Mouse (Mus musculus): ENCODE results near the gene Fars2.

Gene Fars2

DNA sequence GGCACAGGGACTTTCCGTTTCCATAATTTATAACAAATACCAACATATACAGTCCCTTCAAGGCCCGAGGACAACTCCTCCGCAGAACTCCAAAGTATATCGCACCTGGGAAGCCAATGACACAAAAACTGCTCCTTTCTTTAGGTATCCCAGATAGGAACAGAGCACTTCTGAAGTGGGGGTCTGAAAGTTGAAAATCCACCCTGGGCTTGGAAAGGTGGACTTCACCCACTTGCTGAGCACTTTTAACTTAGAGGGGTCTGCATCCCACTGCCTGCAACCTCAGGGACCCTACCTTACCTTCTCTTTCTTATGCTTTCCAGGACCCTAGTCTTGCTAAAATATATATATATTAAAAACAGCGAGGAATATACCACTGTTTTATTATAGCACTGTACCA is 611.3 kb downstream of the Fars2 start:
- in situ Hi-C loops (cut with MboI; ENCODE audit: low pct_unique_long_range_greater_than_20kb in 1 of 2, low sequenced_read_pairs in 2 of 2, unreplicated experiment in 1 of 2): loop anchor here in 1 of 2 experiments (25.0 kb wide), 1 partner anchor 1084 kb away; no protein-coding TSS in a partner anchor

DNA sequence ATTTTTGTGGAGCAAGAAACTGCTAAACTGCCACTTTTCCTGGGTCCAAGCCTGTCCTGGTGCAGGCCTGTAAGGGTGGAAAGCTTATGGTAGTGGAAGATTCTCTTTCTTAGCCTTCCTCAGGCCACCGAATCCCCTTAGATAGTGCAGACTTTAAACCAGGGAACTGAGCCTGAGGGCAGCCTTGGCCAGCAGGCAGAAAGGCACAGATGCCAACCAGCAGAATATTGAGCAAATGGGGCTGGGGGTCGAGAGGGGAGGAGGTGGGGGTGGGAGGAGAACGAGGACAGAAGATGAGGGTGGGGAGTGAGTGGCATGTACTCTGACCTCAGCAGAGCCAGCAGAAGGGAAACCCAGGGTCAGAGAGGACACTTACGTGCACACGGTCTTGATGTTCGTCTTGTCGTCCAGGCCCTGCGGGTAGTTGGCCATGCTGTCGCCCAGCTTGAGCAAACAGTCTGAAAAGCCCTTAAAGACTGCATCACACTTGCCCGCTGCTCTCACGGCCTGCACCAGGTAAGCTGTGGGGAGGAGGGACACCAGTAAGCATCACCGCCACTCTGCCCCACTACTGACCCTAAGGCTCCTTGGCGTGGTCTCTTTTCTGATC is 612.6 kb downstream of the Fars2 start:
- in situ Hi-C loops (cut with MboI; ENCODE audit: low pct_unique_long_range_greater_than_20kb in 1 of 2, low sequenced_read_pairs in 2 of 2, unreplicated experiment in 1 of 2): loop anchor here in 1 of 2 experiments (25.0 kb wide), 1 partner anchor 1082 kb away; no protein-coding TSS in a partner anchor

DNA sequence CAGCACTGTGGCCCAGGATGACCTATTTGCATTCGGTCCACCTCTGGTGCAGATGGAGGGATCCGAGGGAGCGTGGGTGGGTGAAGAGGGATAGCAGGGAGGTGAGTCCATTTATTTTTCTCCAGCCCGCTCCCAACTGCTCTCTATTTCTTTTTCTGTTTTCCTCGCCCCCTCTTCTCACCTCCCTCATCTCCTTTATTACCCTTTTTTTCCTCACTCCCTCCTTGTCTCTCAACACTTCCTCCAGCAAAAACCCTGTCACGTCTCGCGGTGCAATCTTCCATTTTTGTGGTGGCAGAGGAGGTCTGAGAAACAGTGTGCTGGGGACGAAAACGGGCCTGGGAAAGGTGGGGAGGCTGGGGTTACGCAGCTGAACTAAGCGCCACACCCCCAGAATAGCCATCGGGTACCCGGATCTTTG is 613.1 kb downstream of the Fars2 start:
- in situ Hi-C loops (cut with MboI; ENCODE audit: low pct_unique_long_range_greater_than_20kb in 1 of 2, low sequenced_read_pairs in 2 of 2, unreplicated experiment in 1 of 2): loop anchor here in 1 of 2 experiments (25.0 kb wide), 1 partner anchor 1082 kb away; no protein-coding TSS in a partner anchor

DNA sequence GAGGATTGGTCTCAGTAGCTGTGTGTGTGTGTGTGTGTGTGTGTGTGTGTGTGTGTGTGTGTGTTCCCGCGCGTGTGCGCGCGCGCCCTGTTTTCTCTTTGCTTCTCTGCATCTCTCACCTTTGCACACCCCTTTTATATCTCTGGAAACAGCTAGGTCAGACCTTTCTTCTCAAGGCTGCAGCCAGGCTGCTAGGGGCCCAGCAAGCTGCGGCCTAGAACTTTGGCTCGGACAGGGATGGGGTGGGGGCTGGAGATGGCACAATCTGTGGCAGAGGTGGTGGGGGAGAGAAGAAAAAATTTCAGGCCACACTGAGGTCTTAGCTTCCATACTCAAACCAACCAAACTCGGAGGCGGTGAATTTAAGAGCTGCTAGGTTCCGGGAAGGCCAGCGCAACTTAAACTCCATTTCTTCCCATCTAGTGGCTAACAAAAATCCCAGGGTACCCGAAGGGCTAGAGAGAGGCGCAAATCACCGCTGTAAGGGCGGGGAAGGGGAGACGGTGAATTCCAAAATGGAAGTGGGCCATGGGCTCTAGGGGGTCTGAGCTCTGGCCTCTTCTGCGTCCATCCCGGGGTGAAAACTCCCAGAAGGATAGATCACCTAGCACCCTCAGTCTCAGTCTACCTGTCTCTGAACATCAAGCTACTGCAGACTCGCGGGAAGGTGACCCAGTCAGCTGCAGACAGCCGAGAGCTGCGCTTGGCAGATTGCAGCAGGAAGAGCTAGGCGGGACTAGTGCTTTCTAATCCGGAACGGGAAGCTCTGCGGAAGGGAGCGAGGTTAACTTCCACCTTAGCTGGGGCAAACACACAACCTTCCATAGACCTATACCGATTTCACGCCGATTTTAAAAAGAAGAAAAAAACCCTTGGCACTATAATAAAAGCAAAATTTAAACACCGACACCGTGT is 614.1 kb downstream of the Fars2 start:
- in situ Hi-C loops (cut with MboI; ENCODE audit: low pct_unique_long_range_greater_than_20kb in 1 of 2, low sequenced_read_pairs in 2 of 2, unreplicated experiment in 1 of 2): loop anchor here in 1 of 2 experiments (25.0 kb wide), 1 partner anchor 1081 kb away; no protein-coding TSS in a partner anchor

- in situ Hi-C loops (cut with MboI; ENCODE audit: low pct_unique_long_range_greater_than_20kb in 1 of 2, low sequenced_read_pairs in 2 of 2, unreplicated experiment in 1 of 2): loop anchor here in 1 of 2 experiments (25.0 kb wide), 1 partner anchor 1080 kb away; no protein-coding TSS in a partner anchor
Observed at GRCm38 (mm10) chr13:36731931-36732461, 614.8 kb downstream of the Fars2 start.

DNA sequence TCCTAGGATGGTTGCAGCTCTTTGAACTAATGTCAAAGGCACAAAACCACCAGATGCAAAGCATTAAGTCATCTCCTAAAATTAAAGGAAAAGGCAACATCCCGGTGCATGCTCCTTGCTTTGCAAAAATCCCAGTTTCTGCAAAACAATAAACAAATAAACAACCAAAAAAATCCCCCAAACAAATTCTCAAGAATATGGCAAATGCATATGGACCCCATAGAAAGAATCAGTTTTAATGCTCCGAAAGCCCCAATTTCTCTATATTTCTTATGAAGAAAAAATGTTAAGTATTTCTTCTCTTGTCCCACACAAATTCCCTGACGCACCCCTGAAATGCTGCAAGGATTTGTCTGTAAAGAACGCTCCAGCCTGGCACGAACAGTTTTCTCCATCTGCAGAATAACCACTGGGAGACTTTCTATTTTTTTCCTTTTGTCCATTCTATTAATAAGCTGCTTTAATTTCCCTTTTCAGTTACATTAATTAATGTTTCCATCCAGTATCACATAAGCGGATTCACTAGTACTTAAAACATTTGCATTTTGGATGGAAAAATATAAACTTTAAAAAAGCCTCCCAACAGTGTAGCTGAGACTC is 615.8 kb downstream of the Fars2 start:
- in situ Hi-C loops (cut with MboI; ENCODE audit: low pct_unique_long_range_greater_than_20kb in 1 of 2, low sequenced_read_pairs in 2 of 2, unreplicated experiment in 1 of 2): loop anchor here in 1 of 2 experiments (25.0 kb wide), 1 partner anchor 1079 kb away; no protein-coding TSS in a partner anchor

DNA sequence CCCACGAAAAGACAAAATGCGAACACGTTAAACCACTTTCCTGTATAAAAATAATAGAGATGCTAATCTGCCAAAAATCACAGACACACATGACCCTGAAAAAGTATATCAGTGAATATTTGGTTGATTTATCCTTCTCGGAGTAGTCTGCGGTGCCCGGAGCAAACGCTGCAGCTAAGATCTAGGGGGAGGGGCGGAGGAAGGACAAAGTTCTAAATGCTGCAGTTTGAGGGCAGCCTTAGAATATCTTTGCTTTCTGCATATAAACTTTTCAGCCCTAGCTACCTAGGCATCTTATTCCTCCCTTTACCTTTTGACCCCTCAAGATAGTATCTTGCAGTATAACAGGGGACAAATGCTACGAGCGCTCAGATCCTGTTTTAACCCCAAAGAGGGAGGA is 616.4 kb downstream of the Fars2 start:
- in situ Hi-C loops (cut with MboI; ENCODE audit: low pct_unique_long_range_greater_than_20kb in 1 of 2, low sequenced_read_pairs in 2 of 2, unreplicated experiment in 1 of 2): loop anchor here in 1 of 2 experiments (25.0 kb wide), 1 partner anchor 1079 kb away; no protein-coding TSS in a partner anchor

- in situ Hi-C loops (cut with MboI; ENCODE audit: low pct_unique_long_range_greater_than_20kb in 1 of 2, low sequenced_read_pairs in 2 of 2, unreplicated experiment in 1 of 2): loop anchor here in 1 of 2 experiments (25.0 kb wide), 1 partner anchor 1078 kb away; no protein-coding TSS in a partner anchor
Observed at GRCm38 (mm10) chr13:36733989-36734690, 616.9 kb downstream of the Fars2 start.

- in situ Hi-C loops (cut with MboI; ENCODE audit: low pct_unique_long_range_greater_than_20kb in 1 of 2, low sequenced_read_pairs in 2 of 2, unreplicated experiment in 1 of 2): loop anchor here in 1 of 2 experiments (25.0 kb wide), 1 partner anchor 1077 kb away; no protein-coding TSS in a partner anchor
Observed at GRCm38 (mm10) chr13:36734731-36735571, 617.7 kb downstream of the Fars2 start, which contains the start of gene Nrn1. Gene Nrn1 (minus strand): TSS chr13:36735131.

DNA sequence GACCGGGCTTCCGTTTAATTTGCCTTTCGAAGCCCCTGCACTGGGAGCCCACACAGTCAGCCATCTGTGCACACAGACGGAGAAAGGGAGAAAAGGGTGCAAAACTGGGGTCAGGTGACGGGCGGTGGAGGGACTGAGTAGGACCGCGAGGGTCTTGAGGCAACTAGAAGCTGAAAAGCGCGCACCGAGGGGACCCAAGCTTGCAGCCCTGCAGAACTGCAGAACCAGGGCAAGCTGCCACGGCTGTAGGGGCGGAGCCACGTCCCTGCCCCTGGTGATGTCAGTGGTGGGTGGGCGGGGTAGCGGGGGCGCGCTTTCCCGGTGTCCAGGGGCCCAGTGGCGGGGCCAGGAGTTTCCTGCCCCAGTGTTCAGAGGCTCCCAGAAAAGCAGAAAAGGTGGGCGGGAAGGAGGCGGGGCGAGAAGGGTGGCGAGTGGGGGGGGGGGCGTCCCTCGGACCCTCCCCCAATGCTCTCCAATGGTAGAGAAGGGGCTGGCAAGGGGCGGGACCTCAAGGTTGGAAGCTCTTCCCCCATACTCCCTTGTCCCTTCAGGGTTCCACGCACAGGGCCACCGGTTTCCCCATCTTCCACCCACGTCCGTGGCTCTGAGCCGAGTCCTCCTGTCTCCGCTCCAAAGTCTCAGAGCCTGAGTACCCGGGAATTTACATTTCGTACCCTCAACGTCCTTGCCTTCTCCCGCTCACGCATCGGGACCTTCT is 618.8 kb downstream of the Fars2 start:
- in situ Hi-C loops (cut with MboI; ENCODE audit: low pct_unique_long_range_greater_than_20kb in 1 of 2, low sequenced_read_pairs in 2 of 2, unreplicated experiment in 1 of 2): loop anchor here in 1 of 2 experiments (25.0 kb wide), 1 partner anchor 1076 kb away; no protein-coding TSS in a partner anchor

DNA sequence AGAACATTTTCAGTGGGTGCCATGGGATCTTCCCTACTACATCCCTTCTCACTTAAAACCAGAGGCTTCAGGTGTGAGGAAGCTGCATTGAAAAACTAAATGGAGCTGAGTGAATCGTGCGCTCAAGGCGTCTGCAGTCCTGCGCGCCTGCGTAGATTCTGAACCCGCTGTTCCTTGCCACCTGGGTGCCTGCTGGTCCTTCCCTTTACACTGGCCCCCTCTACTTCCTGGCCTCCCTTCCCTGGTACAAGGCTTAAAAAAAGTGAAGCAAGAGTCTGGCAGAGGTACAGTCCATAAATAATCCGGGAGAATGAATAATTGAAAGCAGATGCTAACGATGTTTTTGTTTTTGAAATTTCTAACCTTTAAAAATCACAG is 619.4 kb downstream of the Fars2 start:
- in situ Hi-C loops (cut with MboI; ENCODE audit: low pct_unique_long_range_greater_than_20kb in 1 of 2, low sequenced_read_pairs in 2 of 2, unreplicated experiment in 1 of 2): loop anchor here in 1 of 2 experiments (25.0 kb wide), 1 partner anchor 1076 kb away; no protein-coding TSS in a partner anchor

DNA sequence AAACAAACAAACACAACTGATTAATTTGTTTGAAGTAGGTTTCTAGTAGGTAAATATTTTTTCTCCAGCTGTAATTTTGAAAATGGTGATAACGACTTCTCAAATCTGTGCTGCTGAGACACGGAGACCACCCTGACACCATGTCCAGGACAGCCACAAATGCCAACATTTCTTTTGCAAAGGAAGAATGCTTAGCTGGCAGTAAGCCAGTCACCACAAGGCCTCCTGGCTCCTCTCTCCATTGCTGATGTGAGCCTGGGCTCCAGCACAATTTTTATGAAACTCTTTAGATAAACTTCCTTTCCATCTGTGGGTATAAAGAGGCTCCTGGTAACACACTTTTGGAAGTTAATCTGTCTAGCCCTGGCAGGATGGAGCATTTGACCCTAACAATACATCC is 632.8 kb downstream of the Fars2 start:
- in situ Hi-C loops (cut with MboI; ENCODE audit: low pct_unique_long_range_greater_than_20kb in 1 of 2, low sequenced_read_pairs in 2 of 2, unreplicated experiment in 1 of 2): no loop called here

GRCm38 (mm10) chr13:36751861-36752260 is 634.6 kb downstream of the Fars2 start:
- in situ Hi-C loops (cut with MboI; ENCODE audit: low pct_unique_long_range_greater_than_20kb in 1 of 2, low sequenced_read_pairs in 2 of 2, unreplicated experiment in 1 of 2): no loop called here

GRCm38 (mm10) chr13:36766801-36767200 is 649.6 kb downstream of the Fars2 start:
- in situ Hi-C loops (cut with MboI; ENCODE audit: low pct_unique_long_range_greater_than_20kb in 1 of 2, low sequenced_read_pairs in 2 of 2, unreplicated experiment in 1 of 2): no loop called here

Data from mouse embryonic stem cell (cell line).